Mouse (Mus musculus) intestine, embryonic 15.5 days (tissue): Measurements from ENCODE around the gene Chst8. TPM values are rescaled to one million over a fixed set of nuclear protein-coding genes. Genes with fewer than 3 reads are reported as not detected.

Experiments
- ATAC-seq: fragments of 200-750 bp; cut with Nextera tagmentation; 2 replicates; pipeline ENCODE4 v1.8.0; 2017; ENCODE audit warnings: moderate TSS enrichment, moderate library complexity
- H3K27ac ChIP-seq: fragments of 300-500 bp; sonication (generic); 2 replicates; pipeline ENCODE4 v1.5.1; 2015; ENCODE audit warnings: mild to moderate bottlenecking, inconsistent platforms
- H3K27me3 ChIP-seq: fragments of 300-500 bp; sonication (generic); replicated peaks from 2 replicates; pipeline ENCODE4 v1.6.1; 2015; ENCODE audit warnings: inconsistent platforms
- H3K36me3 ChIP-seq: fragments of 300-500 bp; sonication (generic); 2 replicates; pipeline ENCODE4 v1.6.1; 2015; ENCODE audit warnings: inconsistent platforms
- H3K4me1 ChIP-seq: fragments of 300-500 bp; sonication (generic); replicated peaks from 2 replicates; pipeline ENCODE4 v1.6.1; 2015; ENCODE audit warnings: inconsistent platforms
- H3K4me2 ChIP-seq: fragments of 300-500 bp; sonication (generic); replicated peaks from 2 replicates; pipeline ENCODE4 v1.6.1; 2015; ENCODE audit warnings: mild to moderate bottlenecking, inconsistent platforms
- H3K4me3 ChIP-seq: fragments of 300-500 bp; sonication (generic); replicated peaks from 2 replicates; pipeline ENCODE4 v1.5.1; 2015; ENCODE audit warnings: inconsistent platforms
- H3K9ac ChIP-seq: fragments of 300-500 bp; sonication (generic); 2 replicates; pipeline ENCODE4 v1.6.1; 2015; ENCODE audit warnings: inconsistent platforms
- H3K9me3 ChIP-seq: fragments of 300-500 bp; sonication (generic); 2 replicates; pipeline ENCODE4 v1.6.1; 2016; ENCODE audit warnings: inconsistent platforms
- WGBS: fragments of 180-500 bp; shearing (Covaris S2); methylation state at CpG from one replicate; pipeline ENCODE4 v1.1.7; 2015; 5-methylcytosine and 5-hydroxymethylcytosine counted together
- polyA plus RNA-seq: library from polyadenylated mRNA; unstranded; fragments of >200 nt; fragmentation: Nextera tagmentation; extraction: Ambion mirVana; gene quantifications from 2 replicates; pipeline ENCODE4 v1.2.1, GENCODE M21; 2015

Chst8 gene
- polyA plus RNA-seq, 1 experiment from 2014 or later = 3.2 TPM

GRCm38 (mm10) chr7:34652751-34653502 is 159.6 kb downstream of the Chst8 start:
- Histone ChIP-seq H3K4me1 (peaks cover 13% of the 10 kb centered on the region), H3K4me2 (peak overlapping the region; percentile 91), H3K36me3 (peaks cover 15% of the 10 kb centered on the region; the same call in 1 of the 2 replicates), H3K27me3 (no peaks in the 10 kb centered on the region), H3K27ac (peak overlapping the region; percentile 73), H3K4me3 (peak overlapping the region; percentile 79), H3K9me3 (no peaks in the 10 kb centered on the region), H3K9ac (peak overlapping the region; percentile 85)
- WGBS = 2% methylated on average over 48 of the region's 48 CpGs
- no peak for ATAC-seq

DNA sequence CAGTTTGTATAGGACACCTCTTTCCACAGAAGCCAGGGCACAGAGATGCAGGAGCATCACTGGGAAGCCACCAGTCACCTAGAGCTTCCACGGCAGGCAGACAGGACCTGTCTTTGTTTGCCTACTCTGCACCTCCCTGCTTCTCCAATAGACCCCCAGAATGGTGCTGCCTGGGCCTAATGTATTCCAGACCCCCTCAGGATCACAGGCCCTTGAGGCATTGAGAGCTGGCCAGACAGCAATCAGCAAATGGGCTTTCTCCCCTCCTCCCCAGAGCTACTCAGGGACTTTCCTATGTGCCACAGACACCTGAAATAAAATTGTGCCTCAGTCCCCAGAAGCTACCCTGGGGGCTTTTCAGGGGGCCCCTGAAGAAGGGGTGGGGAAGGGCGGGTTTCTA is 161.1 kb downstream of the Chst8 start:
- WGBS = 49% methylated on average over 2 of the region's 2 CpGs
- Histone ChIP-seq H3K9ac (no peak overlapping the region), H3K4me2 (0 out of 2 replicates have a peak overlapping the region, but pooled peaks have one; percentile 91), H3K27me3 (no peaks in the 10 kb centered on the region), H3K4me3 (no peak overlapping the region), H3K4me1 (peaks cover 13% of the 10 kb centered on the region), H3K27ac (no peak overlapping the region), H3K9me3 (no peaks in the 10 kb centered on the region), H3K36me3 (peaks cover 20% of the 10 kb centered on the region; the same call in 1 of the 2 replicates)
- ATAC-seq = no peak

GRCm38 (mm10) chr7:34647052-34647451 is 165.5 kb downstream of the Chst8 start:
- 56% methylated on average over 9 of the region's 9 CpGs for WGBS
- no peak for ATAC-seq
- Histone ChIP-seq H3K9me3 (no peaks in the 10 kb centered on the region), H3K27me3 (no peaks in the 10 kb centered on the region), H3K9ac (no peak overlapping the region), H3K36me3 (peaks cover 23% of the 10 kb centered on the region; the same call in 1 of the 2 replicates), H3K4me2 (no peak overlapping the region), H3K4me1 (peaks cover 6% of the 10 kb centered on the region; the same call in 1 of the 2 replicates), H3K4me3 (no peak overlapping the region), H3K27ac (no peak overlapping the region)

GRCm38 (mm10) chr7:34646144-34646795 is 166.2 kb downstream of the Chst8 start:
- H3K9me3 ChIP-seq = no peaks in the 10 kb centered on the region
- H3K4me2 ChIP-seq = no peak overlapping the region
- WGBS = 88% methylated on average over 12 of the region's 12 CpGs
- no peak overlapping the region for H3K4me3 ChIP-seq
- H3K27me3 ChIP-seq = no peaks in the 10 kb centered on the region
- H3K27ac ChIP-seq = no peak overlapping the region
- no peak overlapping the region for H3K9ac ChIP-seq
- no peak for ATAC-seq
- H3K4me1 ChIP-seq = peaks cover 2% of the 10 kb centered on the region; the same call in 1 of the 2 replicates
- H3K36me3 ChIP-seq = peaks cover 27% of the 10 kb centered on the region; the same call in 1 of the 2 replicates

GRCm38 (mm10) chr7:34645623-34646022 is 166.9 kb downstream of the Chst8 start:
- Histone ChIP-seq H3K9me3 (no peaks in the 10 kb centered on the region), H3K36me3 (peaks cover 27% of the 10 kb centered on the region; the same call in 1 of the 2 replicates), H3K27me3 (no peaks in the 10 kb centered on the region), H3K27ac (no peak overlapping the region), H3K4me3 (no peak overlapping the region), H3K4me1 (no peaks in the 10 kb centered on the region), H3K4me2 (no peak overlapping the region), H3K9ac (no peak overlapping the region)
- ATAC-seq = no peak
- WGBS = 81% methylated on average over 2 of the region's 2 CpGs

DNA sequence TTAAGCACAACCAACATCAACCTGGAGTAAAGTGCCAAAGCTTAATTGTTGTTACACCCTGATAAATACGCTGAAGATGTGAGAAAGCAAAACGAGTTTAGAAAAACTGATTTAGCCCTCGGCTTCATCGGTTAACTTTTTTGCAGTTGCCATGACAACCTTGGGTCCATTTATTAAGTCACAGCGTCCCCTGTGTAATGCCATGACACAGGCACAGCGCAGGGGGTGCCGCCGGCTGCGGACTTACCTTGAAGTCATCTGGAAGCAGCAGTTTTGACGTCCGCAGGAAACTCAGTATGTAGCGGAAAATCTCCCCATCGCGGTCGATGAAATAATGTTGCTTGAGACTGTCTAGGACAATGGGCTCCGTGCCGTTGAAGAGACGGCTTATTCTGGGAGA is 167.9 kb downstream of the Chst8 start:
- H3K9ac ChIP-seq = no peak overlapping the region
- H3K4me3 ChIP-seq = no peak overlapping the region
- H3K27me3 ChIP-seq = no peaks in the 10 kb centered on the region
- 88% methylated on average over 18 of the region's 18 CpGs for WGBS
- no peaks in the 10 kb centered on the region for H3K9me3 ChIP-seq
- peaks cover 37% of the 10 kb centered on the region for H3K36me3 ChIP-seq
- no peak overlapping the region for H3K27ac ChIP-seq
- H3K4me2 ChIP-seq = no peak overlapping the region
- H3K4me1 ChIP-seq = no peaks in the 10 kb centered on the region
- ATAC-seq = no peak

- no peak for ATAC-seq
- Histone ChIP-seq H3K9me3 (no peaks in the 10 kb centered on the region), H3K27me3 (no peaks in the 10 kb centered on the region), H3K4me2 (no peak overlapping the region), H3K27ac (no peak overlapping the region), H3K36me3 (peaks cover 30% of the 10 kb centered on the region), H3K4me1 (no peaks in the 10 kb centered on the region), H3K4me3 (no peak overlapping the region), H3K9ac (no peak overlapping the region)
- 63% methylated on average over 6 of the region's 6 CpGs for WGBS
Measured at GRCm38 (mm10) chr7:34643329-34643728, 169.2 kb downstream of the Chst8 start.

- Histone ChIP-seq H3K4me2 (no peak overlapping the region), H3K4me1 (no peaks in the 10 kb centered on the region), H3K9ac (no peak overlapping the region), H3K4me3 (no peak overlapping the region), H3K36me3 (peaks cover 23% of the 10 kb centered on the region), H3K27me3 (no peaks in the 10 kb centered on the region), H3K27ac (no peak overlapping the region), H3K9me3 (no peaks in the 10 kb centered on the region)
- 0 out of 2 replicates have a peak, but pooled peaks have one; percentile 27 for ATAC-seq
- WGBS = 77% methylated on average over 13 of the region's 13 CpGs
Measured at GRCm38 (mm10) chr7:34641968-34642367, 170.5 kb downstream of the Chst8 start.

- Histone ChIP-seq H3K36me3 (peaks cover 23% of the 10 kb centered on the region), H3K9ac (no peak overlapping the region), H3K4me2 (no peak overlapping the region), H3K9me3 (no peaks in the 10 kb centered on the region), H3K4me3 (no peak overlapping the region), H3K27me3 (no peaks in the 10 kb centered on the region), H3K27ac (no peak overlapping the region), H3K4me1 (no peaks in the 10 kb centered on the region)
- no peak for ATAC-seq
- 83% methylated on average over 11 of the region's 11 CpGs for WGBS
Measured at GRCm38 (mm10) chr7:34639798-34640197, 172.7 kb downstream of the Chst8 start.

- ATAC-seq = no peak
- H3K27me3 ChIP-seq = no peaks in the 10 kb centered on the region
- H3K4me1 ChIP-seq = no peaks in the 10 kb centered on the region
- no peak overlapping the region for H3K9ac ChIP-seq
- WGBS = 75% methylated on average over 4 of the region's 4 CpGs
- no peak overlapping the region for H3K4me3 ChIP-seq
- no peak overlapping the region for H3K27ac ChIP-seq
- no peaks in the 10 kb centered on the region for H3K9me3 ChIP-seq
- no peak overlapping the region for H3K4me2 ChIP-seq
- H3K36me3 ChIP-seq = peaks cover 18% of the 10 kb centered on the region
Measured at GRCm38 (mm10) chr7:34636661-34637060, 175.8 kb downstream of the Chst8 start.

GRCm38 (mm10) chr7:34632966-34633742 is 179.4 kb downstream of the Chst8 start:
- no peaks in the 10 kb centered on the region for H3K9me3 ChIP-seq
- no peak overlapping the region for H3K4me2 ChIP-seq
- H3K4me3 ChIP-seq = no peak overlapping the region
- H3K4me1 ChIP-seq = peaks cover 12% of the 10 kb centered on the region; the same call in 1 of the 2 replicates
- ATAC-seq = no peak
- H3K36me3 ChIP-seq = no peaks in the 10 kb centered on the region
- WGBS = 78% methylated on average over 10 of the region's 10 CpGs
- H3K9ac ChIP-seq = no peak overlapping the region
- no peaks in the 10 kb centered on the region for H3K27me3 ChIP-seq
- H3K27ac ChIP-seq = no peak overlapping the region
